Mouse (Mus musculus): ENCODE measurements around the gene Slc22a8. TPM values are rescaled to one million over a fixed set of nuclear protein-coding genes. Genes with fewer than 3 reads are reported as not detected.

Slc22a8 gene
- 0.27 TPM in 2 replicates for polyA plus RNA-seq (2015; fragmentation: Nextera tagmentation; extraction: Ambion mirVana)

DNA sequence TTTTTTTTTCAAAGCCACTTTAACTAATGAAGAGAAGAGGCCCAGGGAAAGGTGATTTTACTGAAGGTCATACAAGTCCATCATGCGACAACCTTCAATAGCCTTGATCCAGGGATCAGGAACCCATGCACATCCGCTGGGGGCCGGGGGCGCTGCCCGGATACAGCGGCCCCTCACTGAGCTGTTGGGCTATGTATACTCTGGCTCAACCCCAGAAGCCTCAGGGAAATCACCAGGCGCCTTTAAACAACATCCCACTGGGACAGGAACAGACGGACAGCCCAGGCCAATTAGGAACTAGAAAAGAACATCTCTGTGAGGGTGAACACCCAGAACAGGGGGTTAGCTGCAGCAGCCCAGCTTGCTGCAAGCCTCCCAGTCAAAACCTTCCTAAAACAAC, at the start of gene Slc22a8:
Gene Slc22a8 (plus strand): TSS at position 301 of the 400 bp plus-strand sequence.
- H3K4me3 ChIP-seq (ENCODE audit: low read depth, low read length), result no peak within 1 kb of the TSS
- H3K4me2 ChIP-seq (ENCODE audit: low read depth, low read length), result no peak within 1 kb of the TSS
- no peak for ATAC-seq
- 70% methylated on average over 8 of the region's 8 CpGs for WGBS (ENCODE audit: insufficient replicate concordance)
- H3K27ac ChIP-seq (ENCODE audit: low read depth), result peak within 1 kb of the TSS; percentile 48; the same call in 1 of the 2 replicates
- H3K4me1 ChIP-seq (ENCODE audit: insufficient read depth), result peaks cover 24% of the 10 kb centered on the region
- no peak for DNase-seq
- H3K9ac ChIP-seq (replicated peaks), result no peak within 1 kb of the TSS
- H3K27me3 ChIP-seq (ENCODE audit: insufficient read depth, low read length), result no peaks in the 10 kb centered on the region
- H3K9me3 ChIP-seq (ENCODE audit: low read length), result no peaks in the 10 kb centered on the region
- TF ChIP-seq EP300 (IDR thresholded peaks at IDR 0.05; ENCODE audit: low read depth) (no peak), CTCF (IDR thresholded peaks at IDR 0.05; ENCODE audit: low read depth) (no peak)
- H3K36me3 ChIP-seq (replicated peaks; ENCODE audit: insufficient read depth, low read length), result no peaks in the 10 kb centered on the region

DNA sequence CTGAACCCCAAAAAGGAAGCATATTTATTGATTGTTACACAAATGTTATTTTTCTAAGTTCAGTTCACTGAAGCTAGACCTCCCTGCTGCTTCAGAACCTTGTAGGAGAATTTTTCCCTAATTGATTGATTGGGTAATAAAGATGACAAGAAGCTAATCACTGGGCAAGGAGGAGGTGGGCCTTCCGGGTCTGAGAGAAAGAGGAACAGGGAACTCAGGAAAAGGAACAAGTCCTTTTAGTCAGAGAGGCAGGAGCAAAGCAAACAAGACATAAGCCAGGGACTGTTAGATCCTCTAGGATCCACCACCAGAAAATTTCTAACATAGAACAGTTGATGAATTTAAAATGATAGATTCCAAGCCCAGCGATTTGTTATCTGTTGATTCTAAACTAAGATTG, 32.2 kb upstream of the Slc22a8 start:
- TF ChIP-seq EP300 (IDR thresholded peaks at IDR 0.05; ENCODE audit: low read depth), result no peak
- no peak for TF ChIP-seq CTCF (IDR thresholded peaks at IDR 0.05; ENCODE audit: low read depth)
- H3K9me3 ChIP-seq (ENCODE audit: low read length), result no peaks in the 10 kb centered on the region
- H3K9ac ChIP-seq (replicated peaks), result no peak overlapping the region
- H3K4me2 ChIP-seq (ENCODE audit: low read depth, low read length), result no peak overlapping the region
- no peak for ATAC-seq
- H3K27me3 ChIP-seq (ENCODE audit: insufficient read depth, low read length), result no peaks in the 10 kb centered on the region
- 53% methylated on average over 2 of the region's 2 CpGs for WGBS (ENCODE audit: insufficient replicate concordance)
- no peaks in the 10 kb centered on the region for H3K36me3 ChIP-seq (replicated peaks; ENCODE audit: insufficient read depth, low read length)
- DNase-seq, result no peak
- no peak overlapping the region for H3K4me3 ChIP-seq (ENCODE audit: low read depth, low read length)
- H3K27ac ChIP-seq (ENCODE audit: low read depth), result no peak overlapping the region
- H3K4me1 ChIP-seq (ENCODE audit: insufficient read depth), result no peaks in the 10 kb centered on the region

DNA sequence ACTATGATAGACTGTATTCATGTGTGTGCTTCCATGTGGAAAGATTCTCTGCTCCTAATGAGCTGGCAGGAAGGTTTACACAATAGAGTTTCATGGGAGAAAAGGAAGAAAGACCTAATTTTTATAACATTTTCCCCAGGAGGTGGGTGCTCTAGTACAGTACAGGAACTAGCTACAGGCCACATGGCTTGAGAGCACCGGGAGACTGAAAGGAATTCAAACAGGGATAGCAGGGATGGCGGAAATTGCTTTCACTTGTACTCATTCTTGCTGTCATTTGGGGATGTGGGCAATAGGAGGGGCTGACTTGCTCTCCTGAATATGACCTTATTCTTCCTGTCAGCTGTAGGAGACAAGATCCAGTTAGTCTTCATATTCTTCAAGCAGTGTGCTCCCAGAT, 27.0 kb upstream of the Slc22a8 start:
- Histone ChIP-seq H3K4me2 (ENCODE audit: low read depth, low read length) (no peak overlapping the region), H3K27me3 (ENCODE audit: insufficient read depth, low read length) (no peaks in the 10 kb centered on the region), H3K9me3 (ENCODE audit: low read length) (no peaks in the 10 kb centered on the region), H3K9ac (replicated peaks) (no peak overlapping the region), H3K4me3 (ENCODE audit: low read depth, low read length) (no peak overlapping the region), H3K27ac (ENCODE audit: low read depth) (no peak overlapping the region), H3K36me3 (replicated peaks; ENCODE audit: insufficient read depth, low read length) (no peaks in the 10 kb centered on the region), H3K4me1 (ENCODE audit: insufficient read depth) (no peaks in the 10 kb centered on the region)
- WGBS (ENCODE audit: insufficient replicate concordance), result 57% methylated on average over 2 of the region's 2 CpGs
- ATAC-seq (no peak), DNase-seq (no peak)
- TF ChIP-seq EP300 (IDR thresholded peaks at IDR 0.05; ENCODE audit: low read depth), result no peak
- no peak for TF ChIP-seq CTCF (IDR thresholded peaks at IDR 0.05; ENCODE audit: low read depth)

DNA sequence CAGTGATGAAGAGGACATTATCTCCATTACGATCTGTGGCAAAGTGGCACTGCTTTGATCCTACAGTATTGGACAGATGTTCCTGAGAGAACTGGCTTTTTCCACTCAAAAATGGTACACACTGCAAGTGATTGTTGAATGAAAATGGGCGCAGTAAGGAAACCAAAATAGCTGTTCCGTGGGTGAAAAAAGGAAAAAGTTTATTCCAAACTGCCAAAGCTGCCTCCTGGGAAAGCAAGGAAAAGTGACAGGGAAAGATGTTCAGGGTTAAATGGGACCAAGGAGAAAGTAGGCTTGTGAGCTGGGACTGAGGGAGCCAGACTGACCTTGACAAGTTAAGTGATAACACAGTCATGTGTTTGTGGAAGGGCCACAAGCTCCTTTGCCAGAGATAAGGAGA, 26.6 kb upstream of the Slc22a8 start:
- Histone ChIP-seq H3K27ac (ENCODE audit: low read depth) (no peak overlapping the region), H3K4me2 (ENCODE audit: low read depth, low read length) (no peak overlapping the region), H3K4me3 (ENCODE audit: low read depth, low read length) (no peak overlapping the region), H3K36me3 (replicated peaks; ENCODE audit: insufficient read depth, low read length) (no peaks in the 10 kb centered on the region), H3K9ac (replicated peaks) (no peak overlapping the region), H3K27me3 (ENCODE audit: insufficient read depth, low read length) (no peaks in the 10 kb centered on the region), H3K4me1 (ENCODE audit: insufficient read depth) (peaks cover 2% of the 10 kb centered on the region; the same call in 1 of the 2 replicates), H3K9me3 (ENCODE audit: low read length) (no peaks in the 10 kb centered on the region)
- ATAC-seq (no peak), DNase-seq (no peak)
- 71% methylated on average over 3 of the region's 3 CpGs for WGBS (ENCODE audit: insufficient replicate concordance)
- TF ChIP-seq CTCF (IDR thresholded peaks at IDR 0.05; ENCODE audit: low read depth) (no peak), EP300 (IDR thresholded peaks at IDR 0.05; ENCODE audit: low read depth) (no peak)

DNA sequence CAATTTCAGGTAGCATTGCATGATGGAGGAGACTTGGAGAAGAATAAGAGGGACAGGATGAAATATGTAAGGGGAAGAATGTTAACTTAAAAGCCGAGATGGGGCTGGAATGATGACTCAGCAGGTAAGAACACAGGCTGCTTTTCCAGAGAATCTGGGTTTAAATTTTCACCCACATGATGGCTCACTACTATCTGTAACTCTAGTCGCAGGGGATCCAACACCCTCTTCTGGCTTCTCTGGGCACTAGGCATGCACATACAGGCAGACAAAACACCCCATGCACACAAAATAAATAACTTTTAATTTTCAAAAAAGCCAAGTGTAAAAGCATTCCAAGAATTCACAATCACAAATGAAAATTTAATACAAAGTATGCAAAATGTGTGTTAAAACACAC, 25.8 kb upstream of the Slc22a8 start:
- no peak overlapping the region for H3K4me3 ChIP-seq (ENCODE audit: low read depth, low read length)
- H3K36me3 ChIP-seq (replicated peaks; ENCODE audit: insufficient read depth, low read length), result no peaks in the 10 kb centered on the region
- H3K9me3 ChIP-seq (ENCODE audit: low read length), result no peaks in the 10 kb centered on the region
- H3K9ac ChIP-seq (replicated peaks), result no peak overlapping the region
- no peak overlapping the region for H3K4me2 ChIP-seq (ENCODE audit: low read depth, low read length)
- no peaks in the 10 kb centered on the region for H3K27me3 ChIP-seq (ENCODE audit: insufficient read depth, low read length)
- WGBS (ENCODE audit: insufficient replicate concordance), result 32% methylated on average over 2 of the region's 2 CpGs
- H3K27ac ChIP-seq (ENCODE audit: low read depth), result no peak overlapping the region
- TF ChIP-seq EP300 (IDR thresholded peaks at IDR 0.05; ENCODE audit: low read depth) (no peak), CTCF (IDR thresholded peaks at IDR 0.05; ENCODE audit: low read depth) (no peak)
- ATAC-seq (no peak), DNase-seq (no peak)
- H3K4me1 ChIP-seq (ENCODE audit: insufficient read depth), result peaks cover 4% of the 10 kb centered on the region; the same call in 1 of the 2 replicates

DNA sequence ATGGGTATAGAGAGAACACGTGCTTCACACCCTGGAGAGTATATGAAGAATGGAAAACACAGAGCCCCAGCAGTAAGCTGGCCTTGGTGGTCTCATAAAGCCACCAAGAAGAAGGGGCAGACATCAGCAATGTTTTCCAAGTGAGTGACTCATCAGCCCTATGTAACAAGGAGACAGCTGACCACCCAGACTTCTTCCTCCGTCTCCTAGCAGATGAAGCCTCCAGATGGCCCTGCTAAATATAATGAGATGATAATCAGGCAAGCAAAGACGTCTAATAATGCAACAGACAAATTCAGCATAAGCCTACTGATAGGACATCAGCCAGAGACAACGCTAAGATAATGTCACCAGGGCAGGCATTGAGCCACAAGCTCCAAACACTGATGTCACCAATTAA, 25.1 kb upstream of the Slc22a8 start:
- no peak overlapping the region for H3K9ac ChIP-seq (replicated peaks)
- no peak overlapping the region for H3K4me2 ChIP-seq (ENCODE audit: low read depth, low read length)
- ATAC-seq (no peak), DNase-seq (no peak)
- no peaks in the 10 kb centered on the region for H3K36me3 ChIP-seq (replicated peaks; ENCODE audit: insufficient read depth, low read length)
- H3K4me3 ChIP-seq (ENCODE audit: low read depth, low read length), result no peak overlapping the region
- no peaks in the 10 kb centered on the region for H3K9me3 ChIP-seq (ENCODE audit: low read length)
- TF ChIP-seq CTCF (IDR thresholded peaks at IDR 0.05; ENCODE audit: low read depth) (no peak), EP300 (IDR thresholded peaks at IDR 0.05; ENCODE audit: low read depth) (no peak)
- peaks cover 4% of the 10 kb centered on the region; the same call in 1 of the 2 replicates for H3K4me1 ChIP-seq (ENCODE audit: insufficient read depth)
- WGBS (ENCODE audit: insufficient replicate concordance), result 47% methylated on average over 4 of the region's 4 CpGs
- no peaks in the 10 kb centered on the region for H3K27me3 ChIP-seq (ENCODE audit: insufficient read depth, low read length)
- H3K27ac ChIP-seq (ENCODE audit: low read depth), result no peak overlapping the region

All from liver, postnatal 0 days (tissue).